Mouse (Mus musculus) olfactory bulb, adult 2 months (tissue): ENCODE results near the gene Adamtsl1.

Source experiments
- CTCF ChIP-seq: fragments of 200-500 bp; IDR thresholded peaks from 2 replicates; pipeline ENCODE4 v1.5.1; 2012; ENCODE audit warnings: low read depth, mild to moderate bottlenecking, low read length, moderate library complexity; ENCODE audit not compliant: insufficient read depth
- POLR2A ChIP-seq: fragments of 200-500 bp; IDR thresholded peaks from 2 replicates; pipeline ENCODE4 v1.6.1; 2012; ENCODE audit warnings: mild to moderate bottlenecking, low read depth, low read length, moderate library complexity; ENCODE audit not compliant: insufficient read depth

- TF ChIP-seq POLR2A (no peak), CTCF (no peak)
These were observed 892.7 kb downstream of the Adamtsl1 start for GRCm38 (mm10) chr4:86406501-86407199.
